Mouse (Mus musculus): Measurements from ENCODE around the gene Gsc. TPM values are rescaled to one million over a fixed set of nuclear protein-coding genes. Genes with fewer than 3 reads are reported as not detected.

Gsc gene
- polyA plus RNA-seq, 1 experiment from 2014 or later = not detected

DNA sequence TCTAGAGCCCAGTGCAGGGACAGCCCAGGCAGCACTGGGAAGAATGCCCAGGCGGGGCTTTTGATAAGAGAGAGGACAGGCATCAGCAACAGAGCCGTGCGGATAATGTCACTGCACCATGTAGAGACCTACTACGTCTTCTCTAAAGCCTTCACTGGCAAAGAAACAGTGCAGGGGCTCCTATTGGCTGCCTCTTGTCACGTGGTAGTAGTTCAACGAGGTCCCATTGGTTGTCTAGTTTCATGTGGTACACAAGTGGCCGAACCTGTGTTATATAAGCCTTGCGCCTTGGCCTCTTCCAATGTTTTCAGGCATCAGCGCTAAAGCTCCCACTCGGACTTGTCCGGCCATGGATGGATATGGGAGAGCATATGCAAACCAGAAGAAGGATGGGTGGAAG is 29.4 kb downstream of the Gsc start:
- H3K4me2 ChIP-seq (ENCODE audit: low read length) = no peak overlapping the region
- WGBS = 83% methylated on average over 11 of the region's 11 CpGs
- DNase-seq = no peak
- no peaks in the 10 kb centered on the region for H3K9me3 ChIP-seq (ENCODE audit: control insufficient read depth, low read length)
- no peaks in the 10 kb centered on the region for H3K36me3 ChIP-seq (ENCODE audit: control insufficient read depth, insufficient read depth, low read length)
- no peak for ATAC-seq (ENCODE audit: low FRiP score, low TSS enrichment)
- no peak overlapping the region for H3K27ac ChIP-seq (replicated peaks; ENCODE audit: low read depth, low read length)
- H3K27me3 ChIP-seq (ENCODE audit: control insufficient read depth, insufficient read depth, low read length) = no peaks in the 10 kb centered on the region
- H3K4me1 ChIP-seq (ENCODE audit: control insufficient read depth, insufficient read depth, low read length) = no peaks in the 10 kb centered on the region
- H3K4me3 ChIP-seq (replicated peaks; ENCODE audit: low read depth, low read length) = no peak overlapping the region
- no peak overlapping the region for H3K9ac ChIP-seq (replicated peaks; ENCODE audit: low read length)

DNA sequence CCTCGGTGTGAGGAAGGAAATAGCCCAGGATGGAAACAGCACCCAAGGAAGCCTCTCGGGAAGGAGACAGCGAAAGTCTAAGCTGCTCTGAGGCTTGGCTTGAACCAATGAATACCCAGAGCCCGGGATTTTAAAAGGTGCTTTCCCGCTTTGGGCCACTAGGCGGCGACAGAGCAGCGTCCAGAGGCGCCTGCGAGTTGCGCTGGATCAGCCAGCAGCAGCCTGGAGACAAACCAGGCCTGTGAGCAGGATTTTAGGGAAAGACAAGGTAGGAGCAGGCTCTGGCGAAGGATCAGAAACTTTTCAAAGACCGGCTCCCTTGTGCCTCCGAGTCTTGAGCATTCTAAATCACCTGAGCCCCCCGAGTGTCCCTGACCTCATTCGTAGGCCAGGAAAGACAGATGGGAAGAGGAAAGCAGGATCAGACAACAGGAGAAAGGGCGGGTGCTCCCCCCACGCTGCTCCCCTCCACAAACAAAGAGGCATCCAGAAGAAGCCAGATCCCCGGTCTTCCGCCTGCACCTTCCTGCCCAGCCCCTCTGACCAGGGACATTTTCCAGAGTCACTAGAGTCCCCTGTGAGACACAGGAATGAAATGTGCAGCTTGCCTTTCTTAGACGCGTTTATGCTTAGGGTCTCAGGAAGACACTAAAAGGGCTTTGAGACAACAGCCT is 32.9 kb downstream of the Gsc start:
- H3K9ac ChIP-seq (replicated peaks; ENCODE audit: low read length) = no peak overlapping the region
- H3K4me3 ChIP-seq (replicated peaks; ENCODE audit: low read depth, low read length) = no peak overlapping the region
- H3K27me3 ChIP-seq (ENCODE audit: control insufficient read depth, insufficient read depth, low read length) = no peaks in the 10 kb centered on the region
- no peaks in the 10 kb centered on the region for H3K4me1 ChIP-seq (ENCODE audit: control insufficient read depth, insufficient read depth, low read length)
- DNase-seq (peak; percentile 92), ATAC-seq (ENCODE audit: low FRiP score, low TSS enrichment) (peak; percentile 43; the same call in 1 of the 2 replicates)
- no peaks in the 10 kb centered on the region for H3K9me3 ChIP-seq (ENCODE audit: control insufficient read depth, low read length)
- H3K36me3 ChIP-seq (ENCODE audit: control insufficient read depth, insufficient read depth, low read length) = no peaks in the 10 kb centered on the region
- 9% methylated on average over 22 of the region's 22 CpGs for WGBS
- H3K4me2 ChIP-seq (ENCODE audit: low read length) = no peak overlapping the region
- no peak overlapping the region for H3K27ac ChIP-seq (replicated peaks; ENCODE audit: low read depth, low read length)

DNA sequence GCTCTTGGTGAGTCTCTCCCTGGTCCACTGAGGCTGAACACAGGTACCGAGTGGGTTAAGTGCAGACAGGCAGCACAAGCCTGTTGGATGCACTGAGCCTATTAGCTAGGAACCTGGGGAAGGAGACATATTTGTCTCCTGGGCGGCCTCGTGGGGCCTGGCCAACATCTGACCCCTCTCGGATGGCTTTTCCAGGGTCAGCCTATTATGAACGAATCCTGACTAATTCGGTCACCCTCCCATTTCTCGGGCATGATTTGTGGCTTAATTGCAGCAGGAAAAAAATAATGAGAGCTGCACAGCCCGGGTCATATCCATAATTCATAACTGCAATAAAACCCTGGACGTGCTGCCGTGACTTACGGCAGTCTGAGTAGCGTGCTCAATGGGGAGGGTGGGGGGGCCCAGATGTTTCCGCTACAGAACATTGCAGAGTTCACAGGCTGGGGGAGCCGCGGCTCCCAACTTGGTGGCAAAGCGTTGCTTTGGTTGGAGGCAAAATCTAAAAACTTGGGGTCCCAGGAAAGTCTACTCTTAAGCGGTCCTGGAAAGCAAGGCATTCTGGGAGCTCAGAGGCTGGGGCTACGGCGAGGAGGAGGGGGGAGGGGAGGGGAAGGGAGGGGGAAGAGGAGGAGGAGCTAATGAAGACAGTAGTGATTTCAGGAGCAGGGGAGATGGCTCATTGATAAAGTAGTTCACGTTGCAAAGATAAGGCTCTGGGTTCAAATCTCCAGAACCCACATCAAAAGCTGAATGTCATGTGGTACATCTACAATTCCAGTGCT is 39.0 kb downstream of the Gsc start:
- peak overlapping the region; percentile 21 for H3K4me2 ChIP-seq (ENCODE audit: low read length)
- ATAC-seq (ENCODE audit: low FRiP score, low TSS enrichment) (no peak), DNase-seq (peak; percentile 35)
- 60% methylated on average over 20 of the region's 20 CpGs for WGBS
- H3K9ac ChIP-seq (replicated peaks; ENCODE audit: low read length) = no peak overlapping the region
- no peaks in the 10 kb centered on the region for H3K4me1 ChIP-seq (ENCODE audit: control insufficient read depth, insufficient read depth, low read length)
- no peak overlapping the region for H3K27ac ChIP-seq (replicated peaks; ENCODE audit: low read depth, low read length)
- no peak overlapping the region for H3K4me3 ChIP-seq (replicated peaks; ENCODE audit: low read depth, low read length)
- H3K27me3 ChIP-seq (ENCODE audit: control insufficient read depth, insufficient read depth, low read length) = no peaks in the 10 kb centered on the region
- no peaks in the 10 kb centered on the region for H3K9me3 ChIP-seq (ENCODE audit: control insufficient read depth, low read length)
- H3K36me3 ChIP-seq (ENCODE audit: control insufficient read depth, insufficient read depth, low read length) = no peaks in the 10 kb centered on the region

DNA sequence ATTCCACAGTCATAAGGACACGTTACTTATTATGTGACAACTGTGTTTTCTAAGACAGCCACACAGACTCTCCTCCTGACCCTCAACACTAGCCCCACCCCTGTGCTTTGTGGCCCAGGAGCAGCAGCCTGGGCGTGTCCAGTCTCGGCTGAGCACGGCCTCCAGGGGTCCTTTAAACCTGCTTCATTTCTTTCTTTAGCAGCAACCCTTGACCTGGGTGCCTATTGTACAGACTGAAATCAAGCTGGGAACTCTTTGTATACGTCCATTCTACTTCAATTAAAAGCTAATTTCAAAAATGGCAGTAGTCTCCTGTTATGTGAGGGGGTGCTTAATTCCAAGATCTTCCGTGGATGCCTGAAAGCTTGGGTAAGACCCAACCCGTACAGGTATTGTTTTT is 39.9 kb downstream of the Gsc start:
- no peaks in the 10 kb centered on the region for H3K4me1 ChIP-seq (ENCODE audit: control insufficient read depth, insufficient read depth, low read length)
- no peaks in the 10 kb centered on the region for H3K36me3 ChIP-seq (ENCODE audit: control insufficient read depth, insufficient read depth, low read length)
- H3K27ac ChIP-seq (replicated peaks; ENCODE audit: low read depth, low read length) = no peak overlapping the region
- H3K9me3 ChIP-seq (ENCODE audit: control insufficient read depth, low read length) = no peaks in the 10 kb centered on the region
- no peak overlapping the region for H3K4me2 ChIP-seq (ENCODE audit: low read length)
- no peak overlapping the region for H3K9ac ChIP-seq (replicated peaks; ENCODE audit: low read length)
- no peak for ATAC-seq (ENCODE audit: low FRiP score, low TSS enrichment)
- WGBS = 18% methylated on average over 7 of the region's 7 CpGs
- H3K4me3 ChIP-seq (replicated peaks; ENCODE audit: low read depth, low read length) = no peak overlapping the region
- no peak for DNase-seq
- H3K27me3 ChIP-seq (ENCODE audit: control insufficient read depth, insufficient read depth, low read length) = no peaks in the 10 kb centered on the region

DNA sequence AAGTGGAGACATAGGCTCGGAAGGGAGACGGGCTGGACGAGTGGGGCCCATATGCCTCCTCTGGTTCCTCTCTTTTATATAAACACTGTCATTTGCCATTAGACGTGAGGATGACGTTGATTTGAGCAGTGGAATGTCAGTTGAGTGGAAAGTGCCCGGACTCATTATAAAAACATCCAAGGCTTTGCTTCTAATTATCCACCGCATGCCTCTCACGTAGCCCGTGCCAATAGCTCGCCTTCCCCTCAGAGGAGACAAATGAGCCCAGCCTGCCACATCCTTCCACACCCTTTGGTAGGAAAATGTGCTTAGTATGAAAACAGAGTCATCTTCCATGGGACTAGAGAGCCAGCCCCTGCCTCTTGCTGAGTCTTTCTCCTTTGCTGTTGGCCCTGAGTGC is 41.8 kb downstream of the Gsc start:
- Histone ChIP-seq H3K9me3 (ENCODE audit: control insufficient read depth, low read length) (no peaks in the 10 kb centered on the region), H3K4me2 (ENCODE audit: low read length) (no peak overlapping the region), H3K27ac (replicated peaks; ENCODE audit: low read depth, low read length) (no peak overlapping the region), H3K9ac (replicated peaks; ENCODE audit: low read length) (no peak overlapping the region), H3K4me3 (replicated peaks; ENCODE audit: low read depth, low read length) (no peak overlapping the region), H3K4me1 (ENCODE audit: control insufficient read depth, insufficient read depth, low read length) (no peaks in the 10 kb centered on the region), H3K27me3 (ENCODE audit: control insufficient read depth, insufficient read depth, low read length) (no peaks in the 10 kb centered on the region), H3K36me3 (ENCODE audit: control insufficient read depth, insufficient read depth, low read length) (no peaks in the 10 kb centered on the region)
- 59% methylated on average over 10 of the region's 10 CpGs for WGBS
- ATAC-seq (ENCODE audit: low FRiP score, low TSS enrichment) (no peak), DNase-seq (peak; percentile 17)

DNA sequence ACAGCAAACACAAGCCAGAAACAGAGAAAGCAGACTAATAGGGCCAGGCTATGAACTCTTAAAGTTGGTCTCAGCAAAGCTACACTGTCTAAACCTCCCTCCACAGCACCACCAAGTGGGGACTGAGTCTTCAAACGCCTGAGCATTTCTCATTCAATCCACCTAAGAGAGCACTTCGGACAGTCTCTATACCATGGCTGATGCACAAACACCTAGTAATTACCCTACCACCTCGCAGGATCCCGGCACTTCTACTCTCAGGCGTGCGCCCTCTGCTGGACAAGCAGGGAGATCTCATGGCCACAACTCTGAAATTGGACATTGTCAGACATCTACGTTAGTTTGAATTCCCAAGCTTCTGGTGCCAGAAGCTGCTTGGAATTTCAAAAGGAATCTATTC is 46.2 kb downstream of the Gsc start:
- 5% methylated on average over 7 of the region's 7 CpGs for WGBS
- H3K9ac ChIP-seq (replicated peaks; ENCODE audit: low read length) = no peak overlapping the region
- H3K4me3 ChIP-seq (replicated peaks; ENCODE audit: low read depth, low read length) = no peak overlapping the region
- no peaks in the 10 kb centered on the region for H3K4me1 ChIP-seq (ENCODE audit: control insufficient read depth, insufficient read depth, low read length)
- no peaks in the 10 kb centered on the region for H3K36me3 ChIP-seq (ENCODE audit: control insufficient read depth, insufficient read depth, low read length)
- ATAC-seq (ENCODE audit: low FRiP score, low TSS enrichment) = no peak
- no peak overlapping the region for H3K4me2 ChIP-seq (ENCODE audit: low read length)
- no peak overlapping the region for H3K27ac ChIP-seq (replicated peaks; ENCODE audit: low read depth, low read length)
- no peaks in the 10 kb centered on the region for H3K27me3 ChIP-seq (ENCODE audit: control insufficient read depth, insufficient read depth, low read length)
- H3K9me3 ChIP-seq (ENCODE audit: control insufficient read depth, low read length) = no peaks in the 10 kb centered on the region
- DNase-seq = peak; percentile 80

DNA sequence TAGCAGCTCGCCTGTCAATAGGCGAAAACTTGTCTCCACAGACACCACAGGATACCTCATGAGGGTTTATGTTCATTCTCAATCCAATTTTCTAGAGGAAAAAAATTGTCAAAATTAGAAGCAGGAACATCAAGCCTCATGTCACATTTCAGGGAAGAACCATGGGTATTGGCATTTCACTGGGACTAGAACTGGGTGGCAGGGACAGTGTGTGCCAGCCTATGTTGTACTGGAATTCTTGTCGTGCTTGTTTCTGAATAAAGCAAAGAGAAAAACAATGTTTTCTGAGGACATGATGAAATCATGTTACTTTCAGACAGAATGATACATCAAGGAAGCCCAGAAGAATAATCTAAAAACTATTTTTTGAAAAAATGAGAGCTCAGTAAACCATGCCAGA is 47.5 kb downstream of the Gsc start:
- H3K27me3 ChIP-seq (ENCODE audit: control insufficient read depth, insufficient read depth, low read length) = no peaks in the 10 kb centered on the region
- ATAC-seq (ENCODE audit: low FRiP score, low TSS enrichment) (no peak), DNase-seq (no peak)
- H3K4me2 ChIP-seq (ENCODE audit: low read length) = no peak overlapping the region
- H3K4me3 ChIP-seq (replicated peaks; ENCODE audit: low read depth, low read length) = no peak overlapping the region
- 78% methylated on average over 3 of the region's 3 CpGs for WGBS
- H3K9ac ChIP-seq (replicated peaks; ENCODE audit: low read length) = no peak overlapping the region
- no peaks in the 10 kb centered on the region for H3K36me3 ChIP-seq (ENCODE audit: control insufficient read depth, insufficient read depth, low read length)
- H3K4me1 ChIP-seq (ENCODE audit: control insufficient read depth, insufficient read depth, low read length) = no peaks in the 10 kb centered on the region
- H3K27ac ChIP-seq (replicated peaks; ENCODE audit: low read depth, low read length) = no peak overlapping the region
- H3K9me3 ChIP-seq (ENCODE audit: control insufficient read depth, low read length) = no peaks in the 10 kb centered on the region

DNA sequence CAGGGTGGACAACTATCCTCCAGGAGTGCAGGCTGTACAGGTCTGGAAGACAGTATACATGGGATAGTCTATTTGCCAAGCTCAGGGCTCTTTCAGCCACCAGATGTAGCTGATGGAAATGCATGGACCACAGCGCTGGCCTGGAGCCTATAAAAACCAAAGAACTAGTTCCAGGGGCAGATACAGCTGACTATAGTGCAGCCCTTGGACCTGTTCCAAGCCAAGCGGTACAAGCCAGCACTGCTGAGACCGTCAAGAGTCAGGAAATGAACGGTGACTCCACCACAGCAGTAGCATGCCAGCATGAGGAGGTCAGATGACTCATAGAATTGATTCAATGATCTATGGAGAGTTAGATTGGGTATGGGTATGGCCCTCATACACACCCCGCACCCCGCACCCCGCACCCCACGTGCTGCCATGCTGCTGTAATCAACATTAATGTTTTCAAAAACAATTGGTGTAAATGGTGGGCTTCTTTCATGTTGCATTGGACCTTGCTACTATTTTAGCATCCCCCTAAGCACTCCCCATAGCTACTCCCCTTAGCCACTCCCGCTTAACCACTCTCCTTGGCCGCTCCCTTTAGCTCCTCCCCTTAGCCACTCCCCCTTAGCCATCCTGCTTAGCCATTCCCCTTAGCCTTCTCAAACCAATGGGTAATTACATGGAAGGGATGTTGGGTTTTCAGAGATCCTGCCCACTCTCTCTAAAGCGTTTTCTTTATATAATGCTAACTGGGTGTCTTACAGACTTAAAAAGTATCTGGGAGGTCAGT is 50.3 kb downstream of the Gsc start:
- DNase-seq (no peak), ATAC-seq (ENCODE audit: low FRiP score, low TSS enrichment) (no peak)
- H3K4me3 ChIP-seq (replicated peaks; ENCODE audit: low read depth, low read length) = no peak overlapping the region
- no peaks in the 10 kb centered on the region for H3K36me3 ChIP-seq (ENCODE audit: control insufficient read depth, insufficient read depth, low read length)
- no peaks in the 10 kb centered on the region for H3K9me3 ChIP-seq (ENCODE audit: control insufficient read depth, low read length)
- H3K9ac ChIP-seq (replicated peaks; ENCODE audit: low read length) = no peak overlapping the region
- H3K4me2 ChIP-seq (ENCODE audit: low read length) = no peak overlapping the region
- WGBS = 81% methylated on average over 11 of the region's 11 CpGs
- H3K27ac ChIP-seq (replicated peaks; ENCODE audit: low read depth, low read length) = no peak overlapping the region
- H3K4me1 ChIP-seq (ENCODE audit: control insufficient read depth, insufficient read depth, low read length) = no peaks in the 10 kb centered on the region
- H3K27me3 ChIP-seq (ENCODE audit: control insufficient read depth, insufficient read depth, low read length) = no peaks in the 10 kb centered on the region
